Mouse (Mus musculus): ENCODE results near the gene Serpina3f. TPM values are rescaled to one million over a fixed set of nuclear protein-coding genes. Genes with fewer than 3 reads are reported as not detected.
A peak's percentile ranks its signal among the peaks of the same experiment; 100 is the strongest.

Serpina3f gene
- polyA plus RNA-seq, 1 experiment from 2014 or later, result not detected

DNA sequence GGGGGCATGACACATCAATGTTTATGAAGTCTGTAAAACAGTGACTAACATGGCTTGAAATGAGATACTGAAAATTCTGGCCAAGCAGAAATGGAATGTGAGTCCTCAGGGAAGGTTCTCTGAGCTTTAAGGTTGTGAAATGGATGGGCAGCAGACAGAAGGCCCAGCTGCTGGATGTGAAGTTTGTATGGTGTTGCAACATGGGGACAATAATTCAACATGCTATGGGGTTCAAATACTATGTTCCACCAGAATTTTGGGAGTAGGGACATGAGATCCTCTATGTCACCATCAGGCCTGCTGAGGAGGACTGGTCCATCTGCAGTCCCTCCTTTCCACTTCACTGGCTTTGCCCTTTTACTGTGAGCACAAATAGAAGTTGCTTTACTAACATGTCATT is 29.0 kb downstream of the Serpina3f start:
- no peak overlapping the region for H3K4me3 ChIP-seq (ENCODE audit: low read length)
- no peak overlapping the region for H3K4me2 ChIP-seq (replicated peaks; ENCODE audit: low read depth, low read length)
- no peaks in the 10 kb centered on the region for H3K36me3 ChIP-seq (ENCODE audit: control insufficient read depth, insufficient read depth, low read length)
- no peaks in the 10 kb centered on the region for H3K27me3 ChIP-seq (ENCODE audit: control insufficient read depth, insufficient read depth, low read length)
- no peak overlapping the region for H3K27ac ChIP-seq (ENCODE audit: low read depth, low read length)
- no peaks in the 10 kb centered on the region for H3K9me3 ChIP-seq (ENCODE audit: control insufficient read depth, low read length)
- no peak for ATAC-seq (ENCODE audit: low FRiP score, low TSS enrichment)
- no peaks in the 10 kb centered on the region for H3K4me1 ChIP-seq (ENCODE audit: control insufficient read depth, insufficient read depth, low read length)
- no peak overlapping the region for H3K9ac ChIP-seq (ENCODE audit: low read depth, low read length)

DNA sequence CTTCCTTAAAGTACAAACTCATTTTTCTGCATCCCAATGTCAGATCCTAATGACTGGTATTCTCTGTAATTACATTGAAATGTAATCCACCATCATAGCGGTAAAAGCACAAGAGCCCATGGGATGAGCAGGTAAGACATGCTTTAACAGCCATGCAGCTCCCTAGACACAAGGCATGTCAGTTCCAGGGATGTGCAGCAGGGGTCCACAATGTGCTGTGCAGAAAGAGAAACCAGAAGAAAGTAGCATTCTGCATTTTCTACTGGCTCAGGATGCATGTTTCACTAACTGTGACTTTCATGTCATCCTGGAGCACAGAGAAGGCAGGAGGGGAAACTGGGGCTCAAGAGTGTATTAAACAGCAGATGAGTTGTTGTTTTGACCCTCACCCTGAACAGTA is 30.7 kb downstream of the Serpina3f start:
- Histone ChIP-seq H3K4me1 (ENCODE audit: control insufficient read depth, insufficient read depth, low read length) (no peaks in the 10 kb centered on the region), H3K27ac (ENCODE audit: low read depth, low read length) (no peak overlapping the region), H3K4me3 (ENCODE audit: low read length) (no peak overlapping the region), H3K9me3 (ENCODE audit: control insufficient read depth, low read length) (no peaks in the 10 kb centered on the region), H3K27me3 (ENCODE audit: control insufficient read depth, insufficient read depth, low read length) (no peaks in the 10 kb centered on the region), H3K9ac (ENCODE audit: low read depth, low read length) (no peak overlapping the region), H3K4me2 (replicated peaks; ENCODE audit: low read depth, low read length) (no peak overlapping the region), H3K36me3 (ENCODE audit: control insufficient read depth, insufficient read depth, low read length) (no peaks in the 10 kb centered on the region)
- no peak for ATAC-seq (ENCODE audit: low FRiP score, low TSS enrichment)
- WGBS, result 77% methylated on average over 1 of the region's 1 CpGs

DNA sequence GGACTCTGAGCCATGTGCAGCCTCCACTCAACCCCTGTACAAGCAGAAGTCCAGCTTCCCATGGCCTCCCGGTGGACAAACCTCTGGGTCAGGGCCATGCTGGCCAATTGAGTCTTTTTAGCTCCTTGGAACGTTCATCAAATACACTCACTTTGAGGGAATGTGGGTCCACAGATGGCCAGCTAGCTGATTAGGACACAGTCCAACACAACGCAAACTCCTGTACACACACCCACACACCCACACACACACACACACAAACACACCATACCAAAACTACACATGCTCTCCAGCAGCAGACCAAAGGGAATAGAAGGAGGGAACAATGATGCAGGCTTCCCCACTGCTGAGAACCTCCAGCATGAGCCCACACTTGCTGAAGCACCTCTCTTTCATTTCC is 31.3 kb downstream of the Serpina3f start:
- Histone ChIP-seq H3K9me3 (ENCODE audit: control insufficient read depth, low read length) (no peaks in the 10 kb centered on the region), H3K27me3 (ENCODE audit: control insufficient read depth, insufficient read depth, low read length) (no peaks in the 10 kb centered on the region), H3K4me3 (ENCODE audit: low read length) (no peak overlapping the region), H3K9ac (ENCODE audit: low read depth, low read length) (no peak overlapping the region), H3K4me1 (ENCODE audit: control insufficient read depth, insufficient read depth, low read length) (no peaks in the 10 kb centered on the region), H3K36me3 (ENCODE audit: control insufficient read depth, insufficient read depth, low read length) (no peaks in the 10 kb centered on the region), H3K4me2 (replicated peaks; ENCODE audit: low read depth, low read length) (no peak overlapping the region), H3K27ac (ENCODE audit: low read depth, low read length) (no peak overlapping the region)
- 68% methylated on average over 3 of the region's 3 CpGs for whole genome bisulfite sequencing
- ATAC-seq (ENCODE audit: low FRiP score, low TSS enrichment), result no peak

DNA sequence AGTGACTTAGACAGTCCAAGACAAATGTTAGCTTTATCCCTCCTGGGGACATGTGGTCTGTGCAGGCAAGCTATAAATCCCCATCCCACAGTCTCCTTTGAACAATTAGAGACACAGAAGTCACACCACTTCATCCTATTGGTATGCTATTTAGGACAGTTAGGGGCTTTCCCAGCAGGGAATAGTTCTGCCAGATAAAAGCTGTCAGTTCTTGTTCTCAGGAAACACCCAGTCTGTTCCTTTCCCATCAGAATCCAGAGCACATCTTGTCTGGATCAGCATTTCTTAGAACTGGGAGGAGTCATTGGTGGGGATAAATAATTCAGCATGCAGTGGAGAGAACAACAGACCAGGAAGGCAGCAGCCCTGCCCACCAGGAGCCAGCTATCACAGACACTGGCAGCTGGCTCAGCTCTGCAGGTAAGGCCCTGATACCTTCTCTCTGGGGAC is 33.2 kb downstream of the Serpina3f start:
- Histone ChIP-seq H3K27ac (ENCODE audit: low read depth, low read length) (no peak overlapping the region), H3K4me3 (ENCODE audit: low read length) (no peak overlapping the region), H3K4me1 (ENCODE audit: control insufficient read depth, insufficient read depth, low read length) (no peaks in the 10 kb centered on the region), H3K27me3 (ENCODE audit: control insufficient read depth, insufficient read depth, low read length) (no peaks in the 10 kb centered on the region), H3K4me2 (replicated peaks; ENCODE audit: low read depth, low read length) (no peak overlapping the region), H3K9ac (ENCODE audit: low read depth, low read length) (no peak overlapping the region), H3K9me3 (ENCODE audit: control insufficient read depth, low read length) (no peaks in the 10 kb centered on the region), H3K36me3 (ENCODE audit: control insufficient read depth, insufficient read depth, low read length) (no peaks in the 10 kb centered on the region)
- ATAC-seq (ENCODE audit: low FRiP score, low TSS enrichment), result no peak

DNA sequence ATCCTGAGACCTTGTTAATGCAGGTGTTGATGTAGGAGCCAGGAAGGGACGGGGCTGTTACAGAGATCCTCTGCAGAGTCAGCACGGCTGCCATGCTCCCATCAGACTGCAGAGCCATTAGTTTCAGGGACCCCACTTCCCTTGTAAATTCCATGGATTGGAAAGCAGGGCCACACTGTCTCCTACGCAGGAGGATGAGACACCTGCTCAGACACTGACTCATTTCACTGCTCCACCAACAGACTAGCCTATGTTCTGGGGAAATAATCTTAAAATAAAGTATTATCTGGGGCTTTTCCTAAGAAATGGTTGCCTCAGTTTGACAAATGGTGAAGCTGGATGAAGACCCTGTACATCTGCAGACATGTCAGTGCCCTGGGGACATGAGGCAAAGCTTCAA is 33.9 kb downstream of the Serpina3f start:
- Histone ChIP-seq H3K4me2 (replicated peaks; ENCODE audit: low read depth, low read length) (no peak overlapping the region), H3K4me1 (ENCODE audit: control insufficient read depth, insufficient read depth, low read length) (no peaks in the 10 kb centered on the region), H3K9me3 (ENCODE audit: control insufficient read depth, low read length) (no peaks in the 10 kb centered on the region), H3K36me3 (ENCODE audit: control insufficient read depth, insufficient read depth, low read length) (no peaks in the 10 kb centered on the region), H3K27me3 (ENCODE audit: control insufficient read depth, insufficient read depth, low read length) (no peaks in the 10 kb centered on the region), H3K27ac (ENCODE audit: low read depth, low read length) (no peak overlapping the region), H3K9ac (ENCODE audit: low read depth, low read length) (no peak overlapping the region), H3K4me3 (ENCODE audit: low read length) (no peak overlapping the region)
- ATAC-seq (ENCODE audit: low FRiP score, low TSS enrichment), result no peak
- WGBS, result 64% methylated on average over 3 of the region's 3 CpGs

DNA sequence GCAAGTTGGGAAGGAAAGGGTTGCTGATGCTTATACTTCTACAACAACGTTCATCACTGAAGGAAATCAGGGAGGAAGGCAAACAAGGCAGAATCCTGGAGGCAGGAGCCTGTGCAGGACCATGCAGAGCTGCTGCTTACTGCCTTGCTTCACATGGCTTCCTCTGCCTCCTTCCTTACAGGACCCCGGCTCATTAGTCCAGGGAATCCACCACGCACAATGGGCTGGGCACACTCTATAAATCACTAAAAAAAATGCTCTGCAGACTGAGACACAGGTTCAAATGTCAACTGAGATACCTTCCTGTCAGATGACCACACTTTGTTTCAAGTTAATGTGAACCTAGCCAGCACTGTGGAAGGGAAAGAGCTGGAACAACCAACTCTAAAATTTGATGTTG is 46.7 kb downstream of the Serpina3f start:
- no peaks in the 10 kb centered on the region for H3K36me3 ChIP-seq (ENCODE audit: control insufficient read depth, insufficient read depth, low read length)
- H3K27ac ChIP-seq (ENCODE audit: low read depth, low read length), result no peak overlapping the region
- 12% methylated on average over 3 of the region's 3 CpGs for WGBS
- no peaks in the 10 kb centered on the region for H3K9me3 ChIP-seq (ENCODE audit: control insufficient read depth, low read length)
- no peak overlapping the region for H3K4me3 ChIP-seq (ENCODE audit: low read length)
- H3K9ac ChIP-seq (ENCODE audit: low read depth, low read length), result no peak overlapping the region
- peak; percentile 88 for ATAC-seq (ENCODE audit: low FRiP score, low TSS enrichment)
- H3K27me3 ChIP-seq (ENCODE audit: control insufficient read depth, insufficient read depth, low read length), result no peaks in the 10 kb centered on the region
- no peak overlapping the region for H3K4me2 ChIP-seq (replicated peaks; ENCODE audit: low read depth, low read length)
- H3K4me1 ChIP-seq (ENCODE audit: control insufficient read depth, insufficient read depth, low read length), result no peaks in the 10 kb centered on the region

DNA sequence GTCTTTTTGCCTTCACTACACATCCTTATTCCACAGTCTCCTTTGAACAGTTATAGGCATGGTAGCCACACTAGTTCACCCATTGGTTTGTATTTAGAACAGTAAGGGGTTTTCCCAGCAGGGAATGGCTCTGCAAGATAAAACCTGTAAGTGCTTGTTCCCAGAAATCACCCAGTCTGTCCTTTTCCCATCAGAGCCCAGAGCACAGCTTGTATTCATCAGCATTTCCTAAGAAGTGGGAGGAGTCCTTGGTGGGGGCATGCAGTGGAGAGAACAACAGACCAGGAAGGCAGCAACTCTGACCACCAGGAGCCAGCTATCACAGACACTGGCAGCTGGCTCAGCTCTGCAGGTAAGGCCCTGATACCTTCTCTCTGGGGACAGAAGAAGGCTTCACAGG is 48.5 kb downstream of the Serpina3f start, which contains the start of gene Serpina3i:
Serpina3i (plus strand) TSS at position 260 of the 400 bp plus-strand sequence.
- Histone ChIP-seq H3K4me2 (replicated peaks; ENCODE audit: low read depth, low read length) (no peak within 1 kb of the TSS), H3K27ac (ENCODE audit: low read depth, low read length) (no peak within 1 kb of the TSS), H3K9ac (ENCODE audit: low read depth, low read length) (no peak within 1 kb of the TSS), H3K4me1 (ENCODE audit: control insufficient read depth, insufficient read depth, low read length) (no peaks in the 10 kb centered on the region), H3K27me3 (ENCODE audit: control insufficient read depth, insufficient read depth, low read length) (no peaks in the 10 kb centered on the region), H3K36me3 (ENCODE audit: control insufficient read depth, insufficient read depth, low read length) (no peaks in the 10 kb centered on the region), H3K9me3 (ENCODE audit: control insufficient read depth, low read length) (no peaks in the 10 kb centered on the region), H3K4me3 (ENCODE audit: low read length) (no peak within 1 kb of the TSS)
- ATAC-seq (ENCODE audit: low FRiP score, low TSS enrichment), result no peak; the same call in 1 of the 2 replicates

DNA sequence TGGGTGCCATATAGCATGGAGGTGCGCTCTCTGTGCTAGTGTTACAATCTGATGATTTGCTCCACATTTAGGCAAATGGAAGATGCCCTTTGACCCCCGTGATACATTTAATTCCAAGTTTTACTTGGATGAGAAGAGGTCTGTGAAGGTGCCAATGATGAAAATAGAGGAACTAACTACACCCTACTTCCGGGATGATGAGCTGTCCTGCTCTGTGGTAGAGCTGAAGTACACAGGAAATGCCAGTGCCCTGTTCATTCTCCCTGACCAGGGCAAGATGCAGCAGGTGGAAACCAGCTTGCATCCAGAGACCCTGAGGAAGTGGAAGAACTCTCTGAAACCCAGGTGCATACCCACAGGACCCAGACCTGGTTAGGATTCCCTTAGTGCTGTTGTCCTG is 52.0 kb downstream of the Serpina3f start:
- no peaks in the 10 kb centered on the region for H3K36me3 ChIP-seq (ENCODE audit: control insufficient read depth, insufficient read depth, low read length)
- no peaks in the 10 kb centered on the region for H3K9me3 ChIP-seq (ENCODE audit: control insufficient read depth, low read length)
- WGBS, result 83% methylated on average over 3 of the region's 3 CpGs
- no peak for ATAC-seq (ENCODE audit: low FRiP score, low TSS enrichment)
- no peak overlapping the region for H3K4me2 ChIP-seq (replicated peaks; ENCODE audit: low read depth, low read length)
- H3K4me1 ChIP-seq (ENCODE audit: control insufficient read depth, insufficient read depth, low read length), result no peaks in the 10 kb centered on the region
- H3K9ac ChIP-seq (ENCODE audit: low read depth, low read length), result no peak overlapping the region
- no peaks in the 10 kb centered on the region for H3K27me3 ChIP-seq (ENCODE audit: control insufficient read depth, insufficient read depth, low read length)
- no peak overlapping the region for H3K4me3 ChIP-seq (ENCODE audit: low read length)
- no peak overlapping the region for H3K27ac ChIP-seq (ENCODE audit: low read depth, low read length)
